Mouse (Mus musculus): ENCODE data around the gene Olfr222.
"Not testable (repeated sequence)": the region's sequence is repeated elsewhere in the genome, so short reads cannot be mapped to it uniquely, and the experiment has no call there.

The Olfr222 gene

GRCm38 (mm10) chr11:59576135-59576534 is at the start of gene Olfr222:
TSS of gene Olfr222 (minus strand) at chr11:59576235.
- DNase-seq (ENCODE audit: low spot score in 2 of 2): not testable (repeated sequence)

- peak; percentile 20 to 48 for DNase-seq (ENCODE audit: low spot score in 2 of 2)
Observed at GRCm38 (mm10) chr11:59624017-59624630, 48.1 kb upstream of the Olfr222 start.

GRCm38 (mm10) chr11:59622214-59622613 is 46.2 kb upstream of the Olfr222 start:
- DNase-seq (ENCODE audit: low spot score in 2 of 2): no peak

GRCm38 (mm10) chr11:59616986-59617385 is 41.0 kb upstream of the Olfr222 start:
- not testable (repeated sequence) for DNase-seq (ENCODE audit: low spot score in 2 of 2)

GRCm38 (mm10) chr11:59614120-59614519 is 38.1 kb upstream of the Olfr222 start:
- DNase-seq (ENCODE audit: low spot score in 2 of 2): no peak

- DNase-seq (ENCODE audit: low spot score in 2 of 2): no peak
Observed at GRCm38 (mm10) chr11:59611646-59612045, 35.6 kb upstream of the Olfr222 start.

GRCm38 (mm10) chr11:59602287-59602686 is 26.3 kb upstream of the Olfr222 start:
- DNase-seq (ENCODE audit: low spot score in 2 of 2): no peak

- no peak for DNase-seq (ENCODE audit: low spot score in 2 of 2)
Observed at GRCm38 (mm10) chr11:59600872-59601271, 24.8 kb upstream of the Olfr222 start.

- no peak for DNase-seq (ENCODE audit: low spot score in 2 of 2)
Observed at GRCm38 (mm10) chr11:59599211-59599610, 23.2 kb upstream of the Olfr222 start.

- DNase-seq (ENCODE audit: low spot score in 2 of 2): no peak
Observed at GRCm38 (mm10) chr11:59596950-59597349, 20.9 kb upstream of the Olfr222 start.

GRCm38 (mm10) chr11:59596091-59596490 is 20.1 kb upstream of the Olfr222 start:
- DNase-seq (ENCODE audit: low spot score in 2 of 2): no peak

- DNase-seq (ENCODE audit: low spot score in 2 of 2): no peak
Observed at GRCm38 (mm10) chr11:59593189-59593588, 17.2 kb upstream of the Olfr222 start, which contains the start of gene Olfr223. TSS of gene Olfr223 (minus strand) at chr11:59593289.

- DNase-seq (ENCODE audit: low spot score in 2 of 2): no peak
Observed at GRCm38 (mm10) chr11:59589496-59589895, 13.5 kb upstream of the Olfr222 start.

GRCm38 (mm10) chr11:59584539-59584938 is 8.5 kb upstream of the Olfr222 start:
- DNase-seq (ENCODE audit: low spot score in 2 of 2): no peak

- no peak for DNase-seq (ENCODE audit: low spot score in 2 of 2)
Observed at GRCm38 (mm10) chr11:59575726-59576125, 309 bp downstream of the Olfr222 start.

GRCm38 (mm10) chr11:59569306-59569705 is 6.7 kb downstream of the Olfr222 start:
- no peak for DNase-seq (ENCODE audit: low spot score in 2 of 2)

GRCm38 (mm10) chr11:59562837-59563236 is 13.2 kb downstream of the Olfr222 start:
- DNase-seq (ENCODE audit: low spot score in 2 of 2): no peak

- no peak for DNase-seq (ENCODE audit: low spot score in 2 of 2)
Observed at GRCm38 (mm10) chr11:59562336-59562735, 13.7 kb downstream of the Olfr222 start.

- DNase-seq (ENCODE audit: low spot score in 2 of 2): no peak
Observed at GRCm38 (mm10) chr11:59560906-59561305, 15.1 kb downstream of the Olfr222 start.

- DNase-seq (ENCODE audit: low spot score in 2 of 2): no peak
Observed at GRCm38 (mm10) chr11:59554535-59554934, 21.5 kb downstream of the Olfr222 start.

GRCm38 (mm10) chr11:59554127-59554526 is 21.9 kb downstream of the Olfr222 start:
- DNase-seq (ENCODE audit: low spot score in 2 of 2): no peak

GRCm38 (mm10) chr11:59544005-59544404 is 32.0 kb downstream of the Olfr222 start:
- DNase-seq (ENCODE audit: low spot score in 2 of 2): no peak

GRCm38 (mm10) chr11:59543376-59543775 is 32.7 kb downstream of the Olfr222 start:
- DNase-seq (ENCODE audit: low spot score in 2 of 2): no peak

GRCm38 (mm10) chr11:59542442-59542841 is 33.6 kb downstream of the Olfr222 start:
- no peak for DNase-seq (ENCODE audit: low spot score in 2 of 2)
